Mouse (Mus musculus) small intestine, adult 2 months (tissue): ENCODE measurements around the gene Col11a2. TPM values are rescaled to one million over a fixed set of nuclear protein-coding genes. Genes with fewer than 3 reads are reported as not detected.

Source experiments
- H3K27ac ChIP-seq: fragments of 200-500 bp; 2 replicates; pipeline ENCODE4 v1.5.1; 2012; ENCODE audit warnings: low read depth, low read length, control low read depth, inconsistent platforms; ENCODE audit not compliant: insufficient read depth
- H3K27me3 ChIP-seq: fragments of 200-500 bp; 2 replicates; pipeline ENCODE4 v1.6.1; 2012; ENCODE audit warnings: mild to moderate bottlenecking, moderate library complexity, low read length, inconsistent platforms; ENCODE audit not compliant: control insufficient read depth, insufficient read depth
- H3K36me3 ChIP-seq: fragments of 200-500 bp; 2 replicates; pipeline ENCODE4 v1.6.1; 2012; ENCODE audit warnings: mild to moderate bottlenecking, low read length, control low read depth, inconsistent platforms; ENCODE audit not compliant: control insufficient read depth, insufficient read depth
- H3K4me1 ChIP-seq: fragments of 200-500 bp; 2 replicates; pipeline ENCODE4 v1.6.1; 2012; ENCODE audit warnings: low read length, inconsistent platforms, mixed read lengths; ENCODE audit not compliant: control insufficient read depth, insufficient read depth, insufficient read length
- H3K4me3 ChIP-seq: fragments of 200-500 bp; 2 replicates; pipeline ENCODE4 v1.5.1; 2012; ENCODE audit warnings: low read depth, mild to moderate bottlenecking, control low read depth, inconsistent platforms, low read length, moderate library complexity
- CTCF ChIP-seq: fragments of 200-500 bp; IDR thresholded peaks from 2 replicates; pipeline ENCODE4 v1.5.1; 2012; ENCODE audit warnings: low read depth, mild to moderate bottlenecking, control low read depth, inconsistent platforms, low read length, moderate library complexity, mixed read lengths; ENCODE audit not compliant: insufficient replicate concordance, insufficient read length; ENCODE audit errors: extremely low read depth
- POLR2A ChIP-seq: fragments of 200-500 bp; IDR thresholded peaks from 2 replicates; pipeline ENCODE4 v1.6.1; 2012; ENCODE audit warnings: low read depth, mild to moderate bottlenecking, control low read depth, inconsistent platforms, low read length, moderate library complexity
- WGBS: fragments of 180-500 bp; shearing (Covaris S2); methylation state at CpG from one replicate; pipeline ENCODE4 v1.1.7; 2018; 5-methylcytosine and 5-hydroxymethylcytosine counted together
- polyA plus RNA-seq: library from polyadenylated mRNA; depleted of rRNA; stranded (reverse); fragments of >200 nt; gene quantifications from 2 replicates; pipeline ENCODE4 v1.2.3, GENCODE M21; 2012

The Col11a2 gene
- polyA plus RNA-seq, 1 experiment = 0.90 TPM

DNA sequence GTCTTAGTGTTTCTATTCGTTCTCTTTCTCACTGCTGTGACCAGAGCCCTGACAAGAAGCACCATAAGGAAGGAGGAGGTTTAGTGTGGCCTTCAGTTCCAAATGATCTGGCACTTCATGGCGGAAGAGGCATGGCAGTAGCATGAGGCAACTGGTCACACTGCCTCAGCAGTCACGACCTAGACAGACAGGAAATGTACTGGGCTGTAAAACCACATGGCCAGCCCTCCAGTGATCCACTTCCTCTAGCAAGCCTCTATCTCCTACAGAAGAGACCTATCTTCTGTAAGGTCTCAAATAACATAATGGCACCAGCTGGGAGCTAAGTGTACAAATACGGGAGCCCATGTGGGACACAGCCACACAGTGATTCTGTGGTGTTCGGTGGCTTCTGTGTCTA is 32.9 kb downstream of the Col11a2 start:
- Histone ChIP-seq H3K4me3 (no peak overlapping the region), H3K4me1 (no peaks in the 10 kb centered on the region), H3K27me3 (peaks cover 2% of the 10 kb centered on the region), H3K27ac (no peak overlapping the region), H3K36me3 (no peaks in the 10 kb centered on the region)
- TF ChIP-seq CTCF (no peak), POLR2A (no peak)
- 59% methylated on average over 5 of the region's 5 CpGs for WGBS

DNA sequence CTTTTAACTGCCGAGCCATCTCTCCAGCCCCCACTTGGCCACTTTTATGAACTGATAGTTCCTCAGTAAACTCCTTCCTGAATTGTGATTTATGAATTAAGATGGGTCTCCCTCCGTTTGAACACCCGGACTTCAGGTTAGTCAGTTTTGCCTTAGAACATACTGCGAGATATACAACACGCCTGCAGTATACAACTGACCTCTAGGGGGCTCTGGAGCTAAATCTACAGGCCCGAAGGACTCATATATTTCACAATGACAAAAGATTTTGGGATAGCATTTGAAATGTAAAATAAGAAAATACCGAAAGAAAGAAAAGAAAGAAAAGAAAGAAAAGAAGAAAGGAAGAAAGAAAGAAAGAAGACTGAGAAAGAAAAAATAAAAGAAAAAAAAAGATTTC is 36.0 kb downstream of the Col11a2 start:
- 37% methylated on average over 7 of the region's 7 CpGs for WGBS
- TF ChIP-seq CTCF (no peak), POLR2A (no peak)
- Histone ChIP-seq H3K4me3 (no peak overlapping the region), H3K36me3 (no peaks in the 10 kb centered on the region), H3K4me1 (peaks cover 4% of the 10 kb centered on the region), H3K27me3 (peaks cover 6% of the 10 kb centered on the region), H3K27ac (no peak overlapping the region)

GRCm38 (mm10) chr17:34077549-34077948 is 38.3 kb downstream of the Col11a2 start:
- Histone ChIP-seq H3K36me3 (no peaks in the 10 kb centered on the region), H3K27me3 (peaks cover 6% of the 10 kb centered on the region), H3K4me3 (no peak overlapping the region), H3K27ac (no peak overlapping the region), H3K4me1 (peaks cover 4% of the 10 kb centered on the region)
- TF ChIP-seq CTCF (peak; percentile 83; the same call in 1 of the 2 replicates), POLR2A (no peak)
- WGBS = 2% methylated on average over 9 of the region's 9 CpGs

DNA sequence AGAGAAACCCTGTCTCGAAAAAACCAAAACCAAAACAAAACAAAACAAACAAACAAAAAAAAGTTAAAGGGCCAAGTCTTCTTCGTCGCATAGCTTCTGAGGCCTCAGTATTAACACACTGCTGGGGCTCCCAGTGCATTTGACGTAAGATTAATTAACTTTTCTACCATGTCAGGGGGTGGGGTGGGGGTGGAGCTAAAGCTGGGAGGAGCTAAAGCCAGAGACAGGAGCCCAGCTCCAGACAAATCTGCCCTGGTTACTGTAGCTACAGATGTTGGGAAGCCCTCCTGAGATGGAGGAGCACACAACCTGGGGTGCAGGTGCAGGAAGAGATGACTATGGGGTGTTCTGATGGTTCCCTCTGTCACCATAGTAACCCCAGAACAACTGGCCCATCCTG is 38.9 kb downstream of the Col11a2 start:
- Histone ChIP-seq H3K36me3 (no peaks in the 10 kb centered on the region), H3K27me3 (peaks cover 6% of the 10 kb centered on the region), H3K4me1 (peaks cover 4% of the 10 kb centered on the region), H3K27ac (no peak overlapping the region), H3K4me3 (no peak overlapping the region)
- WGBS = 50% methylated on average over 4 of the region's 4 CpGs
- TF ChIP-seq POLR2A (no peak), CTCF (no peak)

DNA sequence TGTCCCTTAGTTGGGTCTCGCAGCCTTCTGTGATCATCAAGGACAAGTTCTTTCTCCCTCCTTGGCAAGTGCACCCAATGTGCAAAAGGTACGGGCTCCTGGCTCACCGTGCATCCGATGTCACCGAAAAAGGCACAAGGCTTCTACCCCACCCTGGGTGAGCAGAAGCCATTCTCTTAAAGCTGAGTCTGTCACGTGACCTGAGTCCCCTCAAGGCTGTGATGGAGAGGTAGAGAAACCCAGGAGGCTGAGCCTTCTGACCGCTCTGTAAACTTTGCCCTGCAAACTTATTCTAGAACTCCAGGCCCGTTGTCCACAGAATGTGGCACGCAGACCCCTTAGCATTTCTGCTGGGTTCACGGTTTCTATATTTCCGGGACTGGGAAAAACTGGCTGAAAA is 39.8 kb downstream of the Col11a2 start:
- WGBS = 85% methylated on average over 11 of the region's 11 CpGs
- Histone ChIP-seq H3K4me1 (peaks cover 4% of the 10 kb centered on the region), H3K4me3 (no peak overlapping the region), H3K27me3 (peaks cover 6% of the 10 kb centered on the region), H3K27ac (no peak overlapping the region), H3K36me3 (no peaks in the 10 kb centered on the region)
- TF ChIP-seq POLR2A (no peak), CTCF (no peak)

- Histone ChIP-seq H3K27me3 (peaks cover 6% of the 10 kb centered on the region), H3K4me3 (no peak overlapping the region), H3K27ac (no peak overlapping the region), H3K36me3 (no peaks in the 10 kb centered on the region), H3K4me1 (peaks cover 4% of the 10 kb centered on the region)
- WGBS = 31% methylated on average over 5 of the region's 5 CpGs
- no peak for TF ChIP-seq CTCF
- TF ChIP-seq POLR2A = no peak
Observed at GRCm38 (mm10) chr17:34079621-34080020, 40.4 kb downstream of the Col11a2 start.

- H3K27me3 ChIP-seq = no peaks in the 10 kb centered on the region; the same call in 1 of the 2 replicates
- H3K4me3 ChIP-seq = no peak overlapping the region
- WGBS = 14% methylated on average over 8 of the region's 8 CpGs
- H3K4me1 ChIP-seq = peaks cover 5% of the 10 kb centered on the region
- H3K36me3 ChIP-seq = no peaks in the 10 kb centered on the region
- no peak overlapping the region for H3K27ac ChIP-seq
- TF ChIP-seq POLR2A = no peak
- no peak for TF ChIP-seq CTCF
Observed at GRCm38 (mm10) chr17:34083104-34083503, 43.9 kb downstream of the Col11a2 start.
